Mouse (Mus musculus) ovary, adult 18-20 months (tissue): Measurements from ENCODE around the gene Eapp.
"Not testable (repeated sequence)": the region's sequence is repeated elsewhere in the genome, so short reads cannot be mapped to it uniquely, and the experiment has no call there.

Experiments used
- DNase-seq: peaks from one replicate; pipeline ENCODE4 v3.0.0; 2022; ENCODE audit warnings: low spot score, mixed read lengths

Gene Eapp

GRCm38 (mm10) chr12:54695511-54696241 lies at the start of gene Eapp:
Gene Eapp (minus strand): TSS chr12:54695897.
- DNase-seq = peak; percentile 95

- not testable (repeated sequence) for DNase-seq
Observed at GRCm38 (mm10) chr12:54738661-54739243, 43.1 kb upstream of the Eapp start.

- DNase-seq = not testable (repeated sequence)
Observed at GRCm38 (mm10) chr12:54737891-54738660, 42.4 kb upstream of the Eapp start.

- not testable (repeated sequence) for DNase-seq
Observed at GRCm38 (mm10) chr12:54734307-54735131, 38.8 kb upstream of the Eapp start.

DNA sequence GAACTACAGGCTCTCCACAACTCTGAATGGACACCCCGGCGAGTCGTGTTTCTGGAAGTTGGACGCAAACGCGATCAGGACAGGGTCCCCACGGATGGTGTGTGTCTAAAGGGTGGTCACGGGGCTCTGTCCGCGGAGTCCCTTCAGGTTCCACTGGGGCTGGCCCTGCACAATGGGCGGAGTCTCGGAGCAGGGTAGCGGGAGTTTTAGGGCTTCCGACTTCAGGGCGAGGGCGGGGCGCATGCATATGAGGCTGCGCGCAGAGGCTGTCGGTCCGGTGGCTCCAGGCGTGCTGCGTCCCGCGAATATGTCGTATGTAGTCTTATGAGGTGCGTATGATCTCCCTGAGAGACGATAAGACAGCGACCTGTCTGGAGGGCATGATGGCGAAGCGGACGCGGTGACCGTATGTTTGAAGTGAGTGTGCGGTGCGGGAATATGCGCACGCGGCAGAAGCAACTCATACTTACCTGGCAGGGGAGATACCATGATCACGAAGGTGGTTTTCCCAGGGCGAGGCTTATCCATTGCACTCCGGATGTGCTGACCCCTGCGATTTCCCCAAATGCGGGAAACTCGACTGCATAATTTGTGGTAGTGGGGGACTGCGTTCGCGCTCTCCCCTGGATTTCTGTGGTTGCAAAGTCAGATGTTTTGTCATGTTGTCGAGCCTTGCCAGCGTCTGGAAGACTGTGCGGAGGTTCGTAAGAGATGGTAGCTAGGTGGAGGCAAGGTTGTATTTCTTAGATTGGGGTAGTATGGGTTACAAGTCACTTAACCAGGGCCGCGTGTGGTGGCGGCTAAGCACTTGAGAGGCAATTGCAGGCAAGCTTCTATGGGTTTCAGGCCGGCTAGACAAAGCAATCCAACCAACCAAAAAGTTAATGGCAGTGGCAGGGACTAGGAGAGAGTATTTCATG lies 33.7 kb upstream of the Eapp start:
- not testable (repeated sequence) for DNase-seq

GRCm38 (mm10) chr12:54718871-54719786 lies 23.4 kb upstream of the Eapp start:
- DNase-seq = not testable (repeated sequence)

- DNase-seq = not testable (repeated sequence)
Observed at GRCm38 (mm10) chr12:54717516-54717915, 21.8 kb upstream of the Eapp start.

DNA sequence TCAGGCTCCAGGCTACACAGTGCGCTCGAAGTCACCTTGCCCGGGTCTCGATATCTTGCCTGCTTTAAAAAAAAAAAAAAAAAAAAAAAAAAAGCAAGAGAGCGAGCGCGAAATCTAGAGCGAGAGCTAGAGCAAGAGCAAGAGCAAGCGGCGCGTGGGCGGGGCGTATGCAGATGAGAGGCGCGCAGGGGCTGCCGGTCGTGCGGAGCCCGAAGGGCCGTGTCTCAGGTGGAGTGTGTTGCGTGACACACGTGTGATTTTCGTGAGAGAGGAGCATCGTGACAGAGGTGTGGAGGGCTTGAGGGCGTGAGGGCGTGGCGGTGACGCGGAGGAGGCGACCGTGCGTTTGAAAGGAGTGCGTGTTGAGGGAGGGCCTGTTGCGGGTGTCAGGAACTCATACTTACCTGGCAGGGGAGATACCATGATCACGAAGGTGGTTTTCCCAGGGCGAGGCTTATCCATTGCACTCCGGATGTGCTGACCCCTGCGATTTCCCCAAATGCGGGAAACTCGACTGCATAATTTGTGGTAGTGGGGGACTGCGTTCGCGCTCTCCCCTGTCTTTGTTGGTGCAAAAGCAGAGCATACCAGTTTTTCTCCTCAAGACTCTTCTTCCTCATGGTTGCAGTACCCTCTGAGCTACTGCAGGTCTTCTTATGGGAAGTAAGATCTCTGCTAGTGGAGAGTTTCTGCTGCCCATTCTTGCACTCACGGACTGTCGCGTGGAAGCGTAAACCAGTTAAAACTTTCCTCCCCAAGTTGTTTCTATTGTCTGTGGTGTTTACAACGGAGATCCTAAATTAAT lies 18.3 kb upstream of the Eapp start:
- not testable (repeated sequence) for DNase-seq

DNA sequence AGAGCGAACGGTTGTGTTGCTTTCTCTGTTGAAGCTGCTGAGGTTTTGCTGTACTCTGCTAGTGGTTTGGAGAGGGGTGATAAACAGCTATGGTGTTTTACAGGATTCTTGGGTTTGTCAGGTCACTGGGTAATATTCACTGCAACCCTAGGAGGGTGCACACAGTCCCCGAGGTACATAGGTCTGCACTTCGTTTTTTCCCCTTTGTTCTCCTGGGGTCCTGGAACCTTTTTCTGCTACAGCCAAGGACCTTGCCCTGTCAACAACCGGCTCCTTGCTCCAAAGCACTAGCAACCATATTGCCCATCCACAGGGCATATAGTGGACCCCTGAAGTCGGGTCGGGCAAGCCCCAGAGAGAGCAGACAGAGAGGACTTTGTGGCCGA lies 14.8 kb upstream of the Eapp start:
- not testable (repeated sequence) for DNase-seq

GRCm38 (mm10) chr12:54709691-54710493 lies 14.2 kb upstream of the Eapp start:
- DNase-seq = not testable (repeated sequence)

DNA sequence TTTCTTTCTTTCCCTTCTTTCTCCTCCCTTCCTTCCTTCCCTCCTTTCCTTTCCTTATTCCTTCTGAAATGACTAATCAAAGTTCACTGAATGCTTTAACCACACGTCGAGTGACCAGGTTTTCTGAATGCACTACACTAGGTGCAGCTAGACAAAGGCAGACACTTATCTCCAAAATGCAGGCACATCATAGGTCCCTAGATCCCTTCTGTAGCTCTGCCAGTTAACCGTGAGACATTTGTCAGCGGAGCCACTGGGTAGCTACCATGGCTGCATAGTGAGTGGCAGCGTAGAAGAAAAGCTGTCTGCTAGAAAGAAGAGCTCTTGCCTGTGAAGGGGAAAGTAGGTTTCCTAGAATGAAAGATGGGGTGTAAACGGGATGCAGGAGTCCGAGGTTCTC lies 3.7 kb upstream of the Eapp start:
- DNase-seq = no peak

GRCm38 (mm10) chr12:54697791-54698250 lies 2.1 kb upstream of the Eapp start:
- no peak for DNase-seq

DNA sequence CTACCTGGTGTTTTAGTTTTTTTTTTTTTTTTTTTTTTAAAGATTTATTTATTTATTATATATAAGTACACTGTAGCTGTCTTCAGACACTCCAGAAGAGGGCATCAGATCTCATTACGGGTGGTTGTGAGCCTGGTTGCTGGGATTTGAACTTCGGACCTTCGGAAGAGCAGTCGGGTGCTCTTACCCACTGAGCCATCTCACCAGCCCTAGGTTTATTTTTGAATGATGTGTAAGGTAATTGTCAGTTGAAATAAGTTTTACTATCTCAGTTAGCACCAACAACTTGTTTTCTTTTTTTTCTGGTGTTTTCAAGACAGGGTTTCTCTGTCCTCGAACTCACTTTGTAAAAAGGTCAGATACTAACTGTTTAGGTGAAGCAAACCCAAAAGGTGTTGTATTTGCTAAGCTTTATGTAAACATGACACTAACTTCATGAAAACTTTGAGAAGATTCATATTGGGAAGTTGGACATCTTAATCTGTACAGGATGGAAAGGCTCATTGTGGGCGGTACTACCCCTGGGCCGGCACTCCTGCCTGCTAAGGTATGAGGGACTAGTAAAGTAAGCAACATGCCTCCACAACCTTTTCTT lies 1.4 kb upstream of the Eapp start:
- DNase-seq = no peak

GRCm38 (mm10) chr12:54696242-54697002 lies 725 bp upstream of the Eapp start:
- DNase-seq = peak; percentile 91

DNA sequence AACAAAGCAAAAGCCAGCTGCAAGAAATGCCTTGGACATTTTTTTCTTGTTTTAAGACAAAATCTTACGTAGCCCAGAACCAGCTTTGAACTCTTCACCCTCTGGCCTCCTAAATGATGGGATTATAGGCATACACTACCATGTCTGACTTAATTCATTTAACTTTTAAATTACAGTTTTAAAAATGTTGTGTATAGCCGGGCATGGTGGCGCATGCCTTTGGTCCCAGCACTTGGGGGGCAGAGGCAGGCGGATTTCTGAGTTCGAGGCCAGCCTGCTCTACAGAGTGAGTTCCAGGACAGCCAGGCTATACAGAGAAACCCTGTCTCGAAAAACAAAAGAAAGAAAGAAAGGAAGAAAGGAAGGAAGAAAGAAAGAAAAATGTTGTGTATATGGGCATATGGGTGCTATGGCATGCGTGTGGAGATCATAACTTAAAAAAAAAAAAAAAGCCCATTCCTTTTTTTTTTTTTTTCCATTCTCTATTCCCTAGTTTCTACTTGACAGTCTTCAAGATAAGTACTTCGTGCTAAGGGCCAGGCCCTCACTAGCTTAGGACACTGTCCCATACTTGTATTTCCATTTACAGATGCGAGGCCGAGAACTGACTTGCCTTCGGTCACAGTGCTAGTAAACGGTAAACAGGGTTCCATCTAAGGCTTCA lies 718 bp downstream of the Eapp start:
- DNase-seq = no peak

DNA sequence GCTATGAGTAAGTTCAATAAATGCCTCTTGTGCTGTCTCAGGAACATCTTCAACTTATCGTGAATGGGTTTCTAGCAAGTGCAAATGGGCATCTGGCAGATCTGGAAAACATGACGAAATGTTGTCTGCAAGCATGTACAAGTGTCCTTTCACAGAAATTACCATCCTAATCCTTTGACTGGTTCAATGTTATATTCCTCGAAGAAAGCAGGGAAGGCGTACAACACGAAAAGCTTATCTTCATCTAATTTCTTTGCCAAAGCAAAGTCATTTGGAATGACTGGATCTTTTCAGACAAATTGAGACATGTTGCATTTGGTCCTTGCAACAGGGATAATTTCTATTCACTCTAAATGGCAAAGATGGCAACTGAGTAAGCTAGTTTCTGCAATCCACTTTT lies 6.6 kb downstream of the Eapp start:
- DNase-seq = no peak
